Mouse (Mus musculus): ENCODE data around the gene Ly6g5b.

The Ly6g5b gene

DNA sequence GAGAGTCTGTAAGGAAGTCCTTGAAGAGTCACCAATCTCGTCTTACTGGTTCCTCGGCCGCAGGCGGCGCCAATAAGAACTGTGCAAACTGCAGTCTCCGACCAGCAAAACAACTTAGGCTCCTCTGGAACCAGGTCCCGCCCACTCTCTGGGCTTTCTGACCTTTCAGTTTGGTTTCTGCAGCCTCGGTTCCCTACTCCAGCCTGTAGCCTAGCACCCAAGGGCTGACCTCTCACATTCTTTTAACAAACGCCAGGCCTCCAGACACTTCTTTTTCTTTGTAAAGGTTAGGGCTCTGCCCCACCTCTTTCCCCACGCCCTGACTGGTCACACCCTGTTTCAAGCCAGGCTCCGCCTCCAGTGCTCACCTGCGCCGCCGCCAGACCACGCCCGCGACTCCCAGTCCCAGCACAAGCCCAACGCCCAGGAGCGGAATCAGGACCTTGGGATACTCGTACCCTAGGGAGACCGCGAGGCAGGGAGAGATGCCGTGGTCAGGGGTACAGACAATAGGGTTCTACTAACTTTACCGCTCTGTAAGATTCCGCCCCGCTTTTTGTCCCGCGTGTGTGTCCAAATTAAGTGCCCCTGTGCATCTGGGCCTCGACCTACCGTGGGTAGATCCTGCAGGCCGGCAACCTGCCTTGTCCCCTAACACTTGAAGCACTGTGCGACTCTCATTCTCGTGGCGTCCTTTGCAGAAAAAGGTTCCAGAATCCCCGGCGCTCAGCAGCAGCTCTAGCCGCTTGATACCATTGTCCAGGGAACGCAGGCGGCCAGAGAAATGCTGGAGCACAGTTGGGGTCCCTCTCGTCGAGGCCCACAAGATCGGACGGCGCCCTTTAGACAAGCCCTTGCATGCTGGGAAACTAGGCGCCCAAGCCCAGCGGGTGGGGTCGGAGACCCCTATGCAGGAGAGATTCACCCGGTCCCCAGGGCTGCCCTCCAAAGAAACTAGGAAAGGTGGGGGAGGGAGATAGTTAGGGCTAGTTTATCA, 50.0 kb downstream of the Ly6g5b start, which contains the start of gene Ly6g6c:
Ly6g6c (plus strand) TSS at position 438 of the 997 bp plus-strand sequence.
- ChIA-PET POLR2A (interaction anchor here in 3 of 4 experiments (0.8 to 2.0 kb wide), 8 partner anchors 9 to 176 kb away, joined by 3 to 16 read pairs (median 6); partner anchors contain the start of genes Ly6g6e (in 2 of the 3), Clic1 (in 1 of the 3), Ddx39b (in 1 of the 3) and Msh5 (in 1 of the 3)), CTCF (interaction anchor here in 3 of 4 experiments (0.6 to 1.2 kb wide), 5 partner anchors 9 to 104 kb away, joined by 3 to 4 read pairs (median 4); no protein-coding TSS in a partner anchor)

DNA sequence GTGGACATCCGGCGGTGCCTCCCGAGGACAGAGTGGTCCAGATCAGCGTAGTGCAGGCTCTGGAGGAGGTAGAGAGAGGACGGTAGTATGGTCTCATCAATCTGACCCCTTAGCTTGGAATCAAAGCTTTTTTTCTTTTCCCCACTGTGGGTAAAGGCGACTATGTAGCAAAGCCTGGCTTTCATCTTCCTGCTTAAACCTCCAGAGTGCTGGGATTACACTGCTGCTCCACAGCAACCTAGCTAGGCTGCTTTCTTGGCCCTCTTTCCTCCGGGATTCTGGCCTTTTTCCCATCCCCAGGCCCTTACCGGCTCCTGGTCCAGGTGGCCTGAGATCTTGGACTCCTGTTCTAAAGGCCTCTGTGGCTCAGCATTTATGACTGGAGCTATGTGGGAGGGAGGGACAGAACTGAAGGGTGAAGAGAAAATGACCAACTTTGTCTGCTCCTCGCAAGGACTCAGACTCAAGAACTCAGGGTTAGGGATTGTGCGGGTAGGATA, 50.8 kb downstream of the Ly6g5b start:
- POLR2A ChIA-PET, result interaction anchor here in 3 of 4 experiments (0.6 to 2.0 kb wide), 22 partner anchors 9 to 187 kb away, joined by 3 to 16 read pairs (median 4); partner anchors contain the start of genes Ly6g6e (in 2 of the 3), Msh5 (in 2 of the 3), Clic1 (in 1 of the 3) and Ddx39b (in 1 of the 3)
- CTCF ChIA-PET, result interaction anchor here in 3 of 4 experiments (0.9 to 1.3 kb wide), 8 partner anchors 10 to 104 kb away, joined by 3 to 5 read pairs (median 4); partner anchors contain the start of genes Abhd16a (in 1 of the 3) and Msh5 (in 1 of the 3)

Measured in embryonic stem cell, embryonic (primary cell).